ENCODE assay signal across 9 mouse cellular contexts in genomic region chr7:62428337-62428736, GRCm38 (mm10). TPM values are rescaled to one million over a fixed set of nuclear protein-coding genes. Genes with fewer than 3 reads are reported as not detected.
A peak's percentile ranks its signal among the peaks of the same experiment; 100 is the strongest.
DNase-seq lines count a peak whose midpoint lies in the region; ATAC-seq lines count a peak whose summit lies in the region.
"Had no signal": no experiment of that assay in that cellular context is flagged by ENCODE, and none has a peak within 500 bp of the region (broad histone marks: within the 10 kb centered on the region; RNA-seq: fewer than 3 reads in every experiment).

No protein-coding gene starts in this region.

- H3K9me3 ChIP-seq in midbrain, embryonic 14.5 days (ENCODE audit: control insufficient read depth, low read length), result no peaks in the 10 kb centered on the region
- H3K9me3 ChIP-seq in midbrain, embryonic 15.5 days, result no peaks in the 10 kb centered on the region

- 23% methylated on average over 8 of the region's 8 CpGs for WGBS in midbrain, embryonic 14.5 days
- 21% methylated on average over 8 of the region's 8 CpGs for WGBS in midbrain, embryonic 15.5 days

- peak; percentile 9 for DNase-seq in heart, adult 8-10 months (ENCODE audit: low spot score)
- no peak for DNase-seq in heart, postnatal 25 days (ENCODE audit: low spot score)
- DNase-seq in midbrain, embryonic 14.5 days, result peak; percentile 78
- DNase-seq in adrenal gland, postnatal 25 days, result peak; percentile 13
- peak; percentile 7 for DNase-seq in left cerebral cortex, postnatal 4 days
- DNase-seq in spleen, adult 18-20 months, result no peak
- no peak for DNase-seq in B cell, adult 2 months

- no peak overlapping the region for H3K9ac ChIP-seq in midbrain, embryonic 14.5 days (replicated peaks; ENCODE audit: low read length)
- no peak overlapping the region for H3K9ac ChIP-seq in midbrain, embryonic 15.5 days

- H3K4me3 ChIP-seq in midbrain, embryonic 14.5 days (replicated peaks; ENCODE audit: low read depth, low read length), result no peak overlapping the region
- H3K4me3 ChIP-seq in midbrain, embryonic 15.5 days, result no peak overlapping the region

- no peaks in the 10 kb centered on the region for H3K4me1 ChIP-seq in midbrain, embryonic 14.5 days (ENCODE audit: control insufficient read depth, insufficient read depth, low read length)
- no peaks in the 10 kb centered on the region for H3K4me1 ChIP-seq in midbrain, embryonic 15.5 days

- intact Hi-C loops in heart, postnatal 25 days (cut with DNase I), result no loop called here
- intact Hi-C loops in left cerebral cortex, postnatal 4 days (cut with DNase I), result no loop called here

- H3K27me3 ChIP-seq in midbrain, embryonic 14.5 days (ENCODE audit: control insufficient read depth, insufficient read depth, low read length), result no peaks in the 10 kb centered on the region
- no peaks in the 10 kb centered on the region for H3K27me3 ChIP-seq in midbrain, embryonic 15.5 days (replicated peaks)

- peak overlapping the region; percentile 35; the same call in 1 of the 2 replicates for H3K4me2 ChIP-seq in midbrain, embryonic 14.5 days (ENCODE audit: low read length)
- no peak overlapping the region for H3K4me2 ChIP-seq in midbrain, embryonic 15.5 days

- no peak overlapping the region for H3K27ac ChIP-seq in midbrain, embryonic 14.5 days (replicated peaks; ENCODE audit: low read depth, low read length)
- H3K27ac ChIP-seq in midbrain, embryonic 15.5 days, result no peak overlapping the region

- no peaks in the 10 kb centered on the region for H3K36me3 ChIP-seq in midbrain, embryonic 14.5 days (ENCODE audit: control insufficient read depth, insufficient read depth, low read length)
- no peaks in the 10 kb centered on the region for H3K36me3 ChIP-seq in midbrain, embryonic 15.5 days (replicated peaks)

- ATAC-seq in midbrain, embryonic 14.5 days (ENCODE audit: low FRiP score, low TSS enrichment), result no peak
- ATAC-seq in midbrain, embryonic 15.5 days (replicated peaks), result no peak

RNA-seq across cellular contexts. Expression of gene Mkrn3, which starts 8.4 kb away (rescaled TPM):
- total RNA-seq in heart, adult 8-10 months (2022), result under 1 TPM; 0.19 to 0.50 (median 0.36) TPM
- total RNA-seq in heart, postnatal 25 days (2021), result under 1 TPM; 0.29 to 0.48 TPM
- 21.9 and 22.5 TPM in 2 replicates for polyA plus RNA-seq in midbrain, embryonic 14.5 days (2014; fragmentation: Nextera tagmentation; extraction: Ambion mirVana)
- polyA plus RNA-seq in midbrain, embryonic 15.5 days (2015; fragmentation: Nextera tagmentation; extraction: Ambion mirVana), result 24.6 and 24.8 TPM in 2 replicates
- 1.3 and 1.9 TPM in 2 replicates for total RNA-seq in adrenal gland, postnatal 25 days (2021)
- 10 to 100 TPM; 17.9 to 19.8 TPM for total RNA-seq in left cerebral cortex, postnatal 4 days (2021)

RNA-seq across cellular contexts. Expression of gene Peg12, which starts 36.0 kb away (rescaled TPM):
- total RNA-seq in heart, adult 8-10 months (2022), result 1 to 10 TPM in 3 of 4 experiments, under 1 TPM in 1; 0.62 to 1.5 (median 1.2) TPM
- 1 to 10 TPM; 1.3 to 1.8 TPM for total RNA-seq in heart, postnatal 25 days (2021)
- polyA plus RNA-seq in midbrain, embryonic 14.5 days (2014; fragmentation: Nextera tagmentation; extraction: Ambion mirVana), result 9.6 and 17.3 TPM in 2 replicates
- 9.8 and 11.5 TPM in 2 replicates for polyA plus RNA-seq in midbrain, embryonic 15.5 days (2015; fragmentation: Nextera tagmentation; extraction: Ambion mirVana)
- total RNA-seq in adrenal gland, postnatal 25 days (2021), result 2.0 and 3.1 TPM in 2 replicates
- 1 to 10 TPM; 1.5 to 2.5 TPM for total RNA-seq in left cerebral cortex, postnatal 4 days (2021)

RNA-seq across cellular contexts. Expression of gene Magel2, which starts 51.5 kb away (rescaled TPM):
- total RNA-seq in heart, adult 8-10 months (2022), result not detected
- total RNA-seq in heart, postnatal 25 days (2021), result not detected
- 16.2 and 16.3 TPM in 2 replicates for polyA plus RNA-seq in midbrain, embryonic 14.5 days (2014; fragmentation: Nextera tagmentation; extraction: Ambion mirVana)
- polyA plus RNA-seq in midbrain, embryonic 15.5 days (2015; fragmentation: Nextera tagmentation; extraction: Ambion mirVana), result 21.6 and 24.9 TPM in 2 replicates
- 3.0 and 3.8 TPM in 2 replicates for total RNA-seq in adrenal gland, postnatal 25 days (2021)
- total RNA-seq in left cerebral cortex, postnatal 4 days (2021), result 10 to 100 TPM in 1 of 2 experiments, 1 to 10 TPM in 1; 6.7 to 12.1 TPM
- polyA plus RNA-seq: large intestine, adult 2 months had no signal

Comparison
In these comparisons a context has a peak if more than half of its experiments do, and no peak if none do; other contexts are left out.
1. DNase-seq: peak in heart, adult 8-10 months (single experiment), midbrain, embryonic 14.5 days (single experiment), adrenal gland, postnatal 25 days (single experiment) and left cerebral cortex, postnatal 4 days (single experiment); none in heart, postnatal 25 days (single experiment), spleen, adult 18-20 months (0 of 2) and B cell, adult 2 months (0 of 2).